Mouse (Mus musculus) liver, embryonic 14.5 days (tissue): ENCODE measurements around the gene Srd5a1. TPM values are rescaled to one million over a fixed set of nuclear protein-coding genes. Genes with fewer than 3 reads are reported as not detected.

Source experiments
- ATAC-seq: fragments of 200-750 bp; cut with Nextera tagmentation; 2 replicates; pipeline ENCODE4 v1.8.0; 2017; ENCODE audit warnings: moderate number of reproducible peaks, mild to moderate bottlenecking, moderate library complexity; ENCODE audit not compliant: insufficient read depth
- DNase-seq, 3 experiments: peaks; one replicate each; pipeline ENCODE4 v3.0.0-alpha.2; 2012 to 2013; ENCODE audit warnings: low read depth in 3 of 3, low spot score in 3 of 3
- H3K27ac ChIP-seq: fragments of 300-500 bp; sonication (generic); 2 replicates; pipeline ENCODE4 v1.5.1; 2014; ENCODE audit warnings: moderate library complexity, mild to moderate bottlenecking, control low read depth, inconsistent platforms
- H3K27me3 ChIP-seq: fragments of 300-500 bp; sonication (generic); 2 replicates; pipeline ENCODE4 v1.6.1; 2014; ENCODE audit warnings: mild to moderate bottlenecking, low read length, moderate library complexity; ENCODE audit not compliant: control insufficient read depth, insufficient read depth
- H3K36me3 ChIP-seq: fragments of 300-500 bp; sonication (generic); replicated peaks from 2 replicates; pipeline ENCODE4 v1.6.1; 2014; ENCODE audit warnings: low read depth; ENCODE audit not compliant: control insufficient read depth, insufficient read depth
- H3K4me1 ChIP-seq, 2 experiments: fragments of 200-500 bp in 1 of 2; fragments of 300-500 bp in 1 of 2; sonication (generic) in 1 of 2; replicated peaks; 2 replicates each; pipeline ENCODE4 v1.6.1; 2012 to 2014; ENCODE audit warnings: antibody characterized with exemption in 1 of 2, inconsistent platforms in 1 of 2, low read length in 1 of 2; ENCODE audit not compliant: control insufficient read depth in 2 of 2, insufficient read depth in 2 of 2
- H3K4me2 ChIP-seq: fragments of 300-500 bp; sonication (generic); 2 replicates; pipeline ENCODE4 v1.6.1; 2014; ENCODE audit warnings: low read depth, mild to moderate bottlenecking, control low read depth, moderate library complexity
- H3K4me3 ChIP-seq, 2 experiments: fragments of 200-500 bp in 1 of 2; fragments of 300-500 bp in 1 of 2; sonication (generic) in 1 of 2; 2 replicates each; pipeline ENCODE4 v1.5.1; 2012 to 2014; ENCODE audit warnings: low read depth in 2 of 2, low read length in 2 of 2, mild to moderate bottlenecking in 2 of 2, control low read depth in 1 of 2, inconsistent platforms in 1 of 2, moderate library complexity in 1 of 2; ENCODE audit not compliant: insufficient read depth in 1 of 2
- H3K9ac ChIP-seq: fragments of 300-500 bp; sonication (generic); replicated peaks from 2 replicates; pipeline ENCODE4 v1.6.1; 2014; ENCODE audit warnings: mild to moderate bottlenecking, control low read depth, moderate library complexity
- H3K9me3 ChIP-seq: fragments of 300-500 bp; sonication (generic); 2 replicates; pipeline ENCODE4 v1.6.1; 2016; ENCODE audit warnings: low read length, mixed read lengths; ENCODE audit not compliant: control insufficient read depth
- CTCF ChIP-seq: IDR thresholded peaks from 2 replicates; pipeline ENCODE4 v1.5.1; 2016; ENCODE audit warnings: antibody characterized with exemption, low read depth, control low read depth
- EP300 ChIP-seq: IDR thresholded peaks from 2 replicates; pipeline ENCODE4 v1.6.1; 2016; ENCODE audit warnings: antibody characterized with exemption, low read depth
- WGBS: fragments of 180-500 bp; shearing (Covaris S2); extraction: QIAGEN DNeasy Blood & Tissue Kit; methylation state at CpG from one replicate; pipeline ENCODE4 v1.1.7; 2014; ENCODE audit not compliant: insufficient replicate concordance; 5-methylcytosine and 5-hydroxymethylcytosine counted together
- polyA plus RNA-seq, 2 experiments: library from polyadenylated mRNA; depleted of rRNA in 1 of 2; stranded (reverse) in 1 of 2; unstranded in 1 of 2; fragments of >200 nt; fragmentation: Nextera tagmentation in 1 of 2; extraction: Ambion mirVana in 1 of 2; gene quantifications; 2 replicates each; pipeline versions ENCODE4 v1.2.1 to v1.2.3; 2012 to 2014

Srd5a1 gene
- polyA plus RNA-seq, 2 experiments, result 2.0 to 3.0 TPM

- Histone ChIP-seq H3K4me2 (no peak overlapping the region), H3K36me3 (no peaks in the 10 kb centered on the region), H3K4me3 (no peak overlapping the region), H3K9me3 (no peaks in the 10 kb centered on the region), H3K27ac (no peak overlapping the region), H3K27me3 (no peaks in the 10 kb centered on the region), H3K4me1 (no peaks in the 10 kb centered on the region), H3K9ac (no peak overlapping the region)
- WGBS, result 70% methylated on average over 6 of the region's 6 CpGs
- ATAC-seq (no peak), DNase-seq (no peak)
- TF ChIP-seq CTCF, result no peak
- no peak for TF ChIP-seq EP300
Measured at GRCm38 (mm10) chr13:69583591-69583990, 27.7 kb downstream of the Srd5a1 start.

- no peak overlapping the region for H3K4me3 ChIP-seq
- no peaks in the 10 kb centered on the region for H3K9me3 ChIP-seq
- no peaks in the 10 kb centered on the region for H3K36me3 ChIP-seq
- no peak overlapping the region for H3K4me2 ChIP-seq
- no peaks in the 10 kb centered on the region for H3K4me1 ChIP-seq
- H3K27me3 ChIP-seq, result no peaks in the 10 kb centered on the region
- H3K27ac ChIP-seq, result no peak overlapping the region
- ATAC-seq (no peak), DNase-seq (no peak)
- WGBS, result 63% methylated on average over 6 of the region's 6 CpGs
- no peak overlapping the region for H3K9ac ChIP-seq
- TF ChIP-seq EP300 (no peak), CTCF (no peak)
Measured at GRCm38 (mm10) chr13:69582411-69582810, 28.8 kb downstream of the Srd5a1 start.

GRCm38 (mm10) chr13:69577181-69577834, 33.9 kb downstream of the Srd5a1 start:
- Histone ChIP-seq H3K4me3 (no peak overlapping the region), H3K4me2 (no peak overlapping the region), H3K27ac (no peak overlapping the region), H3K4me1 (no peaks in the 10 kb centered on the region), H3K27me3 (no peaks in the 10 kb centered on the region), H3K9ac (no peak overlapping the region), H3K36me3 (no peaks in the 10 kb centered on the region), H3K9me3 (no peaks in the 10 kb centered on the region)
- WGBS, result 74% methylated on average over 16 of the region's 16 CpGs
- DNase-seq (no peak), ATAC-seq (no peak)
- TF ChIP-seq CTCF, result no peak

GRCm38 (mm10) chr13:69576676-69577075, 34.6 kb downstream of the Srd5a1 start:
- no peak for DNase-seq
- H3K9ac ChIP-seq, result no peak overlapping the region
- H3K4me1 ChIP-seq, result no peaks in the 10 kb centered on the region
- 59% methylated on average over 11 of the region's 11 CpGs for WGBS
- H3K36me3 ChIP-seq, result no peaks in the 10 kb centered on the region
- H3K27ac ChIP-seq, result no peak overlapping the region
- no peak overlapping the region for H3K4me3 ChIP-seq
- TF ChIP-seq EP300, result no peak
- no peak for TF ChIP-seq CTCF
- ATAC-seq, result no peak
- no peak overlapping the region for H3K4me2 ChIP-seq
- no peaks in the 10 kb centered on the region for H3K27me3 ChIP-seq
- H3K9me3 ChIP-seq, result no peaks in the 10 kb centered on the region

- no peaks in the 10 kb centered on the region for H3K36me3 ChIP-seq
- no peak for ATAC-seq
- no peak overlapping the region for H3K4me3 ChIP-seq
- TF ChIP-seq CTCF (no peak), EP300 (no peak)
- H3K4me1 ChIP-seq, result no peaks in the 10 kb centered on the region
- H3K27ac ChIP-seq, result no peak overlapping the region
- DNase-seq, result no peak
- WGBS, result 68% methylated on average over 3 of the region's 3 CpGs
- H3K9me3 ChIP-seq, result no peaks in the 10 kb centered on the region
- no peak overlapping the region for H3K9ac ChIP-seq
- H3K4me2 ChIP-seq, result no peak overlapping the region
- H3K27me3 ChIP-seq, result no peaks in the 10 kb centered on the region
Measured at GRCm38 (mm10) chr13:69572594-69572993, 38.6 kb downstream of the Srd5a1 start.
